Mouse (Mus musculus) urinary bladder, postnatal 36 days (tissue): ENCODE measurements at regions not wholly inside any gene's neighbourhood (a gene's known extent, or its start where the extent isn't known, plus 50 kb on each side); places are given as distances from the start of the nearest gene placed in this dataset.

Experiments used
- DNase-seq, 2 experiments: peaks; one replicate each; pipeline ENCODE4 v3.0.0; 2022; ENCODE audit warnings: low spot score in 2 of 2, mixed read lengths in 1 of 2

DNA sequence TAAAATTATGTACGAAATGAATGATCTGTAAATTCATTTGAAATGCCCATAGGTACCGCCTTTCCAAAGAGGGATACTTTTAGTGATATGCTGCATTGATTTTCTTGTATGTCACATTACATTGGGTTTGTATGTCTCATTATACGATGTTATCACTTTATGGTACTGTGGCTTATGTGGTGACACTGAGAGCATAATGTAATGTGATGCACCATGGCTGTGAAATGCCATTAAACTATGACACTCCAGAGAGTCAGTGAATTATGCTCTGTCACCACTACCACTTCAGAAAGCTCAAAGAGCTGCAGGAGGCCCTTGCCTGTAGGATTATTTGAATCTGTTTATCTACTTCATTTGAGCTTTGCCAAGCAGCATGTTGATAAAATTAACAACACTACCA, 695.4 kb upstream of the Slc10a2 start:
- no peak for DNase-seq

DNA sequence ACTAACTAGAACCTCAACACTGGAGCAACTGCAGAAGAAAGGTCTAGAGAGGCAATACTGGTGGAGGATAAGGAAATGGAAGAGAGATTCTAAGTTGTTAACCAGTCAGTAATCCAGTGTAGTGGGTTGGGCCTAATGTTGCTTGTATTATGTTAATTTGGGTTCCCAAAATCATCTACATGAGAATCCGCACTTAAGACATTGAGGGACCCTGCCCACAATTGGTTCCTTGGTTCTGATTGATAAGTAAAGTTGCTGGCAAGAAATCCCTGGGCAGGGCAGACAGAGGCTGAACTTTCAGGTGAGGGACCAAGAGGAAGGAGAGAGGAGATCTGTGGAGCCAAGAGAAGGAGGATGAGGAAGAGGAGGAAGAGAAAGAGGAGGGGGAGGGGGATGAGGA, 651.2 kb upstream of the Slc10a2 start:
- no peak for DNase-seq

DNA sequence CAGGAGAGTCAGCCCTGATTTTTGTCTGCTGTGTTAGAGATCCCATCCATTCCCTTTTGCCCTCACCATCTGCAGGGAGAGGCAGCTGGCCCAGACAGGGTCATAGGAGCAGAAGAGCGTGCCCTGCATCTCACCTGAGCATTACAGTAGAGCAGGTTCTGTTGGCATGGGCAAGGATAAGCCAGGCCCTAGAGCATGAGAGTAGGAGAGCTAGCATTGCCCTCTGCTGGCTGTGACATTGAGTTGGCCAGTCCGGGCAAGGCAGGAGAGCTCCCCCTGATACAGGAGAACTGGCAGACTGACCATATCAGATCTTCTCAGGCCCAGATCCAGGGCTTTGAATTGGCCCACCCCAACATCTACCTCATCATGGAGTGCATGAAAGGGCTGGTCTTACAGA, 634.4 kb upstream of the Slc10a2 start:
- DNase-seq = peak in 1 of 2 experiments; percentile 7

DNA sequence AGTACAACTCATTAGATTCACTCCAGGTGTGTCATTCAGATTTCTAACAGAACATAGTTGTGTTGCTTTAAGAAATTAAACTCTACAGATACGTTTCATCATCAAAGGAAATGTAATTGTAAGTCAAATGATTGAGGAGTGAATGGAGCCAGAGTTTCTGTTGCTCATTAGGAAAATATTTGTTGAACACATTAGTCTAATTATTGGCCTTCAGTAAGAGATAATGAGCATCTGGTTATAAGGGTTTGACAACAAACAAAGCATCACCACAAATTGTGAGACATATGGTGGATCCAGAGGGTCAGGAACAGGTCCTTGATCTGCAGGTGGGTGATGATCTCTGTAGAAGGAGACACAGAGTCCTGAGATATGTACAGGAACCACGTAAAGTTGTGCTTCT, 622.3 kb upstream of the Slc10a2 start:
- DNase-seq = no peak

DNA sequence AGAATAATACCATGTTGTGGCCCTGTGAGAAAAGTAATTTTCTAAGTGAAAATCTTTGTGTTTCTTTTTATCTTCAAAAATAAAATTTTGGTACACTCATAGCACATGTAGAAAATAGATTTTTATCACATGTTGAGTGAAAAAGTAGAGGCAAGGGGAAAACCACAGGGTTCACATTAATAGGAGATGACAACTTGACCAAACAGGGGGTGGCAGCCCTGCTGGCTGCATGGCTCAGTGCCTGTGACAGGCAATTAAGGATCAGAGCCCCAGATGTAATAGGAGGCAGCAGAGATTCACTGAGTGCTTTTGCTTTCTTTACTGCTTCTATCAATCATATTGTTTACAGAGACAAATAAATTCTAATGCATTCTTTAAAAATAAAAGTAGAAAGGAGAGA, 582.8 kb upstream of the Slc10a2 start:
- no peak for DNase-seq

DNA sequence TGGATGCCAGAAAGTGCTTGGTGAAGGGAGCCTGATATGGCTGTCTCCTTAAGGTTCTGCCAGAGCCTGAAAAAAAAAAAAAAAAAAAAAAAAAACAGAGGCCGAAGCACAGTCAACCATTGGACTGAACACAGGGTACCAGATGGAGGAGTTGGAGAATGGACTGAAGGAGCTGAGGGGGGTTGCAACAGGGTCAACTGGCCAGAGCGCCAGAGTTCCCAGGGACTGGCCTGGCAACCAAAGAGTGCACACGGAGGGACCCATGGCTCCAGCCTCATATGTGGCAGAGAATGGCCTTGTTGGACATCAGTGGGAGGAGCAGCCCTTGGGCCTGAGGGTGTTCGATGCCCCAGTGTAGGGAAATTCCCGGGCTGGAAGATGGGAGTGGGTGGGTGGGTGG, 569.8 kb upstream of the Slc10a2 start:
- DNase-seq = no peak
